Comparison of ENCODE assay signal across 1 mouse cellular context in genomic region chr6:125271455-125272227, GRCm38 (mm10).
TF ChIP-seq lines count a peak whose summit lies in the region.

No protein-coding gene starts in this region.

TF ChIP-seq in MEL, 35 proteins besides CTCF, POLR2A, EP300 and RAD21 (continued from another document):
- TF ChIP-seq ZNF384 (IDR thresholded peaks at IDR 0.05; ENCODE audit: low read depth, low read length) (no peak), USF2 (IDR thresholded peaks at IDR 0.05; ENCODE audit: borderline replicate concordance in 1 of 2, insufficient read depth in 1 of 2, low read depth in 1 of 2, low read length in 2 of 2) (no peak), HCFC1 (IDR thresholded peaks at IDR 0.05; ENCODE audit: low read depth, low read length) (peak; percentile 47), UBTF (IDR thresholded peaks at IDR 0.05; ENCODE audit: borderline replicate concordance, insufficient read depth, low read depth, low read length) (no peak), ETS1 (IDR thresholded peaks at IDR 0.05; ENCODE audit: low read depth, low read length) (peak; percentile 54), USF1 (IDR thresholded peaks at IDR 0.05; ENCODE audit: low read depth, low read length) (peak; percentile 88), MYC (IDR thresholded peaks at IDR 0.05; ENCODE audit: low read depth, low read length) (peak; percentile 98), MAZ (IDR thresholded peaks at IDR 0.05; ENCODE audit: low read depth, low read length) (peak; percentile 58; the same call in 1 of the 2 replicates), SMC3 (IDR thresholded peaks at IDR 0.05; ENCODE audit: low read depth, low read length) (peak; percentile 90), E2F4 (IDR thresholded peaks at IDR 0.05; ENCODE audit: borderline replicate concordance, low read depth, low read length) (no peak), CHD1 (IDR thresholded peaks at IDR 0.05; ENCODE audit: low read depth, low read length) (no peak), POLR2AphosphoS5 (IDR thresholded peaks at IDR 0.05; ENCODE audit: borderline replicate concordance, low read depth, low read length) (no peak), JUND (IDR thresholded peaks at IDR 0.05; ENCODE audit: low read depth, low read length) (no peak), MXI1 (IDR thresholded peaks at IDR 0.05; ENCODE audit: low read depth, low read length) (peak; percentile 98), MAX (IDR thresholded peaks at IDR 0.05; ENCODE audit: low read length) (peak; percentile 97), MYB (IDR thresholded peaks at IDR 0.05; ENCODE audit: low read depth, low read length) (no peak), CHD2 (IDR thresholded peaks at IDR 0.05; ENCODE audit: low read length) (no peak)
